Mouse (Mus musculus): ENCODE results near the gene Cfap57.
A peak's percentile ranks its signal among the peaks of the same experiment; 100 is the strongest.
"Not testable (repeated sequence)": the region's sequence is repeated elsewhere in the genome, so short reads cannot be mapped to it uniquely, and the experiment has no call there.

Cfap57 gene

GRCm38 (mm10) chr4:118522248-118522647 is 98.3 kb downstream of the Cfap57 start:
- DNase-seq (ENCODE audit: extremely low read depth, low read depth) = no peak

DNA sequence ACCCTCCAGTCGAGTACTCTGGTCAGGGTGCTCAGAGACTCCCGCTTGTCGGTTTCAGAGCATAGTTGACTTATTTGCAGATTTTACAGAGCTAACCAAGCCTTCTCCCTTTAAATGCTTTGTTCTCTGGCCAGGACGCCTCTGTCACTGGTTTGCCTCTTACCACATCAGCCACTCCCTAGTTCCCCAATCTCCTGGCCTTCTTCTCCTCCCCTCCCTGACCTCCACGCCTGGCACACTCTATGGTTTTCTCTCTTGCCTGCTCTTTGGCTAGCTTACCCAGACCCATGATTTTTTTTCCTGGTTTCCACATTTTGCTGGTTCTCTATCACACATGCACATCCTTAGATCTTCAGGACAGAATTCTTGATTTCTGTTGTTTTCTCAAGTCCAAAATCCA is 102.4 kb downstream of the Cfap57 start:
- DNase-seq (ENCODE audit: extremely low read depth, low read depth) = no peak

GRCm38 (mm10) chr4:118517497-118518146 is 103.0 kb downstream of the Cfap57 start:
- no peak for DNase-seq (ENCODE audit: extremely low read depth, low read depth)

DNA sequence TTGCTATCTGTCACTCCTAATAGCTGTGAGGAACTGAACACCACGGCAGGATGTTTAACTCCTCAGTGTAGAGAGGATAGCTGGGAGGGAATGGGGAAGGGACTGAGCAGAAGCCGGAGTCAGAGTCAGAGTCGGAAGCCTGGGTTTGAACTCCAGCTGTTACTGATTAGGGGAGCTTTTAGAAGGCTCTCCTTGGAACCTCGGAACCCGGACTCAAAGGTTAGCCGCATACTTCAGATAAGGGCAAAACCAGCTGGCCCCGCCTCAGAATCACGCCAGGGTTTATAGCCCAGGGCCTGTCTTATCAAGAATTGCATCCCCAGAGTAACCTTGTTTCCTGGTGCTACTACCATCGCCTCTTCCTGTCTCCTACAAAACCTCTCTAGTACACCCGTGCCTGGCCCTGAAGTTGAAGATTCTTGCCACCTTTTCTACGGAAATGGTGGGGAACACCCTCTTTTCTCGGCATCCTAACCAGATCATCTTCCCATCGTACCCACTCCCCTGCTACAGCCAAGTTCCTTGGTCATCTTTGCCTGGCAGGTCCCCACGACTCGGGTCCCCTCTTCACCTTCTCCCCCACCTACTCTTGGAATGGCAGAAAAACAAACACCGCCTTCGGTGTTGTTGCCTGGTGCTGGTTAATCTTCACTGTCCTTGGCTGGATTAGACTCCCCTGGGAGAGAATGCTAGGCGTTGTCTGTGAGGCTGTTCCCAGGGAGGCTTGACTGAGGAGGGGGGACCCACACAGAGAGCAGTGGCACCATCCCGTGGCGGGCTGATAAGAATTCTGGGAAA is 103.7 kb downstream of the Cfap57 start:
- peak; percentile 26 for DNase-seq (ENCODE audit: extremely low read depth, low read depth)

GRCm38 (mm10) chr4:118509050-118509449 is 111.5 kb downstream of the Cfap57 start:
- no peak for DNase-seq (ENCODE audit: extremely low read depth, low read depth)

GRCm38 (mm10) chr4:118507171-118507570 is 113.4 kb downstream of the Cfap57 start:
- DNase-seq (ENCODE audit: extremely low read depth, low read depth) = not testable (repeated sequence)

GRCm38 (mm10) chr4:118505551-118505950 is 115.0 kb downstream of the Cfap57 start:
- DNase-seq (ENCODE audit: extremely low read depth, low read depth) = no peak
